Mouse (Mus musculus): Measurements from ENCODE around the gene Auh. TPM values are rescaled to one million over a fixed set of nuclear protein-coding genes. Genes with fewer than 3 reads are reported as not detected.

The Auh gene
- polyA plus RNA-seq, 1 experiment from 2014 or later: 33.6 TPM

DNA sequence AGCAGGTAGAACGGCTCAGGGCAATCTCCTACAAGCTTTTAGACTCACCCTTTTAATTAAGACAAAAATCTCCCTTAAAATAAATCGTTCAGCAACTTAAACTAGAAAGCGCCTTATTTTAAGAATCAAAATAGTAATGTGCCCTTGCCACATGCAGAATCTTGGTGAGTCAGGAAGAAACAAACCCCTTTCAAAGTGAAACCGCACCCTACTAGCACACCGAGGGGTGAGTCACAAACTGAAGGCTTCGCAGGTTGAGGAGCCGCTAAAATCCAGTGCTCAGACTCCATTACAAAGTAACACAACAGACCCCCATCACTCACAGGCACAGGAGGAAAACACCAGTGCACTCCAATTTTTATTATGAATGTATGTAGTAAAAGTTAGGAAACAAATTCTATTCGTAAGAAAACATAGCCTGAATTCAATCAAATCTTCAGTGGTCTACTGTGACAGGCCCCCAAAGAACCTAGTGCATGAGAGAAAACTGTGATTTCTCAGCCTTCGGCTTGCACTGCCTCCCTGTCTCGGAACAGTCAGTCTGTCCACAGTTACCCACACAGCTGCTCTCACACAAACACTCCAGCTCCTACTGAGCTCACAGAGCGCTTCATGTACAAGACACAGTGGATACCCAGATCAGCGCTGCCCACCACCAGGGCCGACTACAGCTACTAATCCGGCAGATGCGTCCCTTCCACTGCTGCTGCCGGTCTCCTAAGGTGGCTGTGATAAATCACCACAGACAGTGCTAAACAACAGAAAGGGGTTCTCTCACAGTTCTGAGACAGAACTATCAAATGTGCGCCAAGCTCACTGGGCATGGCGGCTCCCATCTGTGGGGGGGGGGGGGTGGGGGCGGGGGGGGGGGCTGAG is 46.2 kb downstream of the Auh start:
- 68% methylated on average over 18 of the region's 19 CpGs for WGBS
- H3K27me3 ChIP-seq (ENCODE audit: control insufficient read depth, insufficient read depth, low read length): no peaks in the 10 kb centered on the region

DNA sequence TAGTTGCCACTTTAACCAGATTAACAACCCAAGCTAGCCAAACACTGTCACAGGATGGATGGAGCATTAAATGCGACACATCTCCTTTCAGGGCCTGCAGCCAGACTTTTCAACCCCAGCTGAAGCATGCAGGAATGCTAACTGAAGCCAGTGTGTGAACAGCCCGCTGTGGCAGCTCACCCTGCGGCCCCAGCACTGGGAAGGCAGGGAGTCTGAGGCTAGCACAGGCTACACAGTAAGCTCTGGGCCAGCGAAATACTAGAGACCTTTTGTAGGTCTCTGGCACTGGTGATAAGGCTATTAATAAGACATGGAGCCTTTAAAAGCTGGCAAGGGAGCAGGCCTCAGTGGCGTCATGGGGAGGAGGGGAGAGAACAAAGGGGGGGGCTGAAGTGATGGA is 49.1 kb downstream of the Auh start:
- no peak for ATAC-seq (ENCODE audit: insufficient number of reproducible peaks, low FRiP score, low TSS enrichment, low read depth)
- Histone ChIP-seq H3K4me1 (ENCODE audit: control insufficient read depth, insufficient read depth, low read length) (peaks cover 9% of the 10 kb centered on the region; the same call in 1 of the 2 replicates), H3K27ac (replicated peaks; ENCODE audit: low read depth, low read length) (no peak overlapping the region), H3K4me2 (ENCODE audit: low read depth, severe bottlenecking) (no peak overlapping the region), H3K36me3 (ENCODE audit: control insufficient read depth, insufficient read depth, low read length) (no peaks in the 10 kb centered on the region), H3K4me3 (ENCODE audit: low read depth, low read length) (no peak overlapping the region), H3K9ac (ENCODE audit: low read length) (no peak overlapping the region), H3K9me3 (ENCODE audit: control insufficient read depth, low read length) (no peaks in the 10 kb centered on the region), H3K27me3 (ENCODE audit: control insufficient read depth, insufficient read depth, low read length) (no peaks in the 10 kb centered on the region)
- DNase-seq (ENCODE audit: low spot score): no peak
- 48% methylated on average over 5 of the region's 5 CpGs for WGBS

More for the DNA sequence above, 46.2 kb downstream of the Auh start:
- peaks cover 9% of the 10 kb centered on the region; the same call in 1 of the 2 replicates for H3K4me1 ChIP-seq (ENCODE audit: control insufficient read depth, insufficient read depth, low read length)
- H3K9ac ChIP-seq (ENCODE audit: low read length): no peak overlapping the region
- H3K4me2 ChIP-seq (ENCODE audit: low read depth, severe bottlenecking): no peak overlapping the region
- no peaks in the 10 kb centered on the region for H3K9me3 ChIP-seq (ENCODE audit: control insufficient read depth, low read length)
- ATAC-seq (ENCODE audit: insufficient number of reproducible peaks, low FRiP score, low TSS enrichment, low read depth) (no peak), DNase-seq (ENCODE audit: low spot score) (no peak)
- H3K4me3 ChIP-seq (ENCODE audit: low read depth, low read length): no peak overlapping the region
- H3K36me3 ChIP-seq (ENCODE audit: control insufficient read depth, insufficient read depth, low read length): no peaks in the 10 kb centered on the region
- H3K27ac ChIP-seq (replicated peaks; ENCODE audit: low read depth, low read length): no peak overlapping the region

DNA sequence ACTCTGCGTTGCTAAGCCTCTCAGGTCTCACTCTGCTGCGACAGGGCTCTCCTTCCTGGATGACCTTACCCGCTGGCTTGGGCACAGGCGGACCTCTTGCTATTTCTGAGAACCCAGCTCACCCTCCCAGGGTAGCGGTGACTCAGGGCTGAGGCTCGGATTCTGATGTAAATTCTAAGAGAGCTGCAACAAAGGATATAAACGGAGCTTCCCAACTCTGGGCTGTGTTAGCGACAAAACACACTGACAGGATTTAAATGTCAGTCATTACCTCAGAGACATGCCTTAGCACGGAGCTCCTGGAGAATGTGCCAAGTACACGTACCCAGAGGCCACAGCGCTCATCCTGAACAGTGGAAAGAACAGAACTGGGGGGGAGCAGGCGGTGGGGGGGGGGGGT is 49.6 kb downstream of the Auh start:
- 66% methylated on average over 12 of the region's 12 CpGs for WGBS
- Histone ChIP-seq H3K27ac (replicated peaks; ENCODE audit: low read depth, low read length) (no peak overlapping the region), H3K36me3 (ENCODE audit: control insufficient read depth, insufficient read depth, low read length) (no peaks in the 10 kb centered on the region), H3K27me3 (ENCODE audit: control insufficient read depth, insufficient read depth, low read length) (no peaks in the 10 kb centered on the region), H3K9me3 (ENCODE audit: control insufficient read depth, low read length) (no peaks in the 10 kb centered on the region), H3K4me1 (ENCODE audit: control insufficient read depth, insufficient read depth, low read length) (peaks cover 9% of the 10 kb centered on the region; the same call in 1 of the 2 replicates), H3K4me3 (ENCODE audit: low read depth, low read length) (no peak overlapping the region), H3K4me2 (ENCODE audit: low read depth, severe bottlenecking) (no peak overlapping the region), H3K9ac (ENCODE audit: low read length) (no peak overlapping the region)
- ATAC-seq (ENCODE audit: insufficient number of reproducible peaks, low FRiP score, low TSS enrichment, low read depth) (no peak), DNase-seq (ENCODE audit: low spot score) (no peak)

DNA sequence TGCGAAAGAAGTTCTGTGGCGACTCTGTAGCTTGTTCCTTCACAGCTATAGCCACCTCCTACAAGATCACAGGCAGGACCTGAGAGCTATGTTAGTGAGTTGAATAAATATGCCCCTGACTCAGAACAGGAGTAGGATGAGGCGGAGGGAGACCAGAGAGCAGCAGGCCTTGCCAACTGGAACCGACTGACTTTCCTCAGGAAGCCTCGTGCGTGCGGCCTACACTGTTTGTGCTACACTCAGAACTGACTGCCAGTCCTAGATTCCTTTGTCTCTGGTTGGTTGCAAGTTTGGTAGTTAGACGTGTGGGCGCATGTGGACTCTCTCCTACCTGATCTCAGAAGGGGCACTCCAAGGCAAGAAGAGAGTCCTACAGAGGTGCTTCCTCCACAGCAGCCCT is 50.2 kb downstream of the Auh start:
- no peak overlapping the region for H3K27ac ChIP-seq (replicated peaks; ENCODE audit: low read depth, low read length)
- 88% methylated on average over 9 of the region's 9 CpGs for WGBS

DNA sequence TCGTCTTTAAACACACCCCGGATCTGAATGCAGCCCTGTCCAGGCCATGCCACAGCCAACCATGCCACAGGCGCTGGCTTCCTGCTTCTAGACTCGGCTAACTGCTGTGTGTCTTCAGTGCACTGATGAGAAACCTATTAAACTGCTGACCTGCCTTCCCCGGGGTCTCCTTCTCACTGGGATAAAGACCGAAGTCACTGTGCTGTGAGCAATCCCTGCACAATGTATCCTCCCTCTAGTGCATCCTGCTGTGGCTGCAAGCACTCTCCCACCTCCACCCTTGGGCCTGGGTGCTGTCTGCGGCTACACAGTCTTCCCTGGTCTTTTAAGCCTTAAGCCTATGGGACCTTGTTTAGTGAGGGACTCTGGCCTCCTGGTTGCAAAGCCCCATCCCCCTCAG is 50.7 kb downstream of the Auh start:
- H3K27ac ChIP-seq (replicated peaks; ENCODE audit: low read depth, low read length): no peak overlapping the region
- no peaks in the 10 kb centered on the region for H3K9me3 ChIP-seq (ENCODE audit: control insufficient read depth, low read length)
- no peaks in the 10 kb centered on the region for H3K36me3 ChIP-seq (ENCODE audit: control insufficient read depth, insufficient read depth, low read length)
- H3K4me2 ChIP-seq (ENCODE audit: low read depth, severe bottlenecking): no peak overlapping the region
- no peak for DNase-seq (ENCODE audit: low spot score)
- no peak overlapping the region for H3K4me3 ChIP-seq (ENCODE audit: low read depth, low read length)
- H3K27me3 ChIP-seq (ENCODE audit: control insufficient read depth, insufficient read depth, low read length): no peaks in the 10 kb centered on the region
- no peak for ATAC-seq (ENCODE audit: insufficient number of reproducible peaks, low FRiP score, low TSS enrichment, low read depth)
- H3K9ac ChIP-seq (ENCODE audit: low read length): no peak overlapping the region
- peaks cover 9% of the 10 kb centered on the region; the same call in 1 of the 2 replicates for H3K4me1 ChIP-seq (ENCODE audit: control insufficient read depth, insufficient read depth, low read length)
- WGBS: 68% methylated on average over 7 of the region's 7 CpGs

More for the DNA sequence above, 50.2 kb downstream of the Auh start:
- no peak overlapping the region for H3K4me3 ChIP-seq (ENCODE audit: low read depth, low read length)
- H3K4me1 ChIP-seq (ENCODE audit: control insufficient read depth, insufficient read depth, low read length): peaks cover 9% of the 10 kb centered on the region; the same call in 1 of the 2 replicates
- no peak overlapping the region for H3K9ac ChIP-seq (ENCODE audit: low read length)
- DNase-seq (ENCODE audit: low spot score): no peak
- H3K4me2 ChIP-seq (ENCODE audit: low read depth, severe bottlenecking): no peak overlapping the region
- no peaks in the 10 kb centered on the region for H3K27me3 ChIP-seq (ENCODE audit: control insufficient read depth, insufficient read depth, low read length)
- H3K9me3 ChIP-seq (ENCODE audit: control insufficient read depth, low read length): no peaks in the 10 kb centered on the region
- no peak for ATAC-seq (ENCODE audit: insufficient number of reproducible peaks, low FRiP score, low TSS enrichment, low read depth)
- no peaks in the 10 kb centered on the region for H3K36me3 ChIP-seq (ENCODE audit: control insufficient read depth, insufficient read depth, low read length)

DNA sequence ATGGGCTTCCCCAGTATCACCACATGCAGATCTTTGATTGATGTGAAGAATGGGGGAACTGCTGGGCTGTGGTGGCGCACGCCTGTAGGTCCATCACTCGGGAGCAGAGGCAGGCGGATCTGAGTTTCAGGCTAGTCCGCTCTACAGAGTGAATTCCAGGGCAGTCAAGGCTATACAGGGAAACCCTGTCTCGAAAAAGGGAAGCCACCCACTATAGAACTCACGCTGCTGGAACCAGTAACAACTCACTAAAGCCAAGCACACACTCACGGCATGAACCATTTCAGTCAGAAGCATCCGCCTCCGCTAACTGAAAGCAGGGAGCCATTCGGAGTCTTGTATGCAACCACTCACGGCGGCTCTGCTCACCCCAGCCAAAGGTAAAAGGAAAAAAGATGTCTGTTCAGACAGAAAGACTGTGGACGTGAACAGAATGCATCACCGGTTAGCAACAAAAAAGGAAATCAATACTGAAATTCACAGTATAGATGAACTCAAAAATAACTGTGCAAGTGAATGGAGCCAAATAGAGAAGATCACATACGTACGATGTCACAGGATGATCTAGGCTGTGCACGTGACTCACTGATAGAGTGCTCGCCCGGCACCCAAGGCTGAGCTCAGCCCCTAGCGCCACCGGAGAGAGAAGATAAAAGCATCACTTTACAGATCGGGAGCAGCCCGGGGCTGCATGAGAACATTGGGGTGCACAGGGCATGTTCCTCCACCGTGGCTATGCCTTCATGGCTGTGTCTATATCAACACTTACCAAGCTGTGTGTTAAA is 53.7 kb downstream of the Auh start:
- no peaks in the 10 kb centered on the region for H3K9me3 ChIP-seq (ENCODE audit: control insufficient read depth, low read length)
- WGBS: 81% methylated on average over 25 of the region's 25 CpGs

DNA sequence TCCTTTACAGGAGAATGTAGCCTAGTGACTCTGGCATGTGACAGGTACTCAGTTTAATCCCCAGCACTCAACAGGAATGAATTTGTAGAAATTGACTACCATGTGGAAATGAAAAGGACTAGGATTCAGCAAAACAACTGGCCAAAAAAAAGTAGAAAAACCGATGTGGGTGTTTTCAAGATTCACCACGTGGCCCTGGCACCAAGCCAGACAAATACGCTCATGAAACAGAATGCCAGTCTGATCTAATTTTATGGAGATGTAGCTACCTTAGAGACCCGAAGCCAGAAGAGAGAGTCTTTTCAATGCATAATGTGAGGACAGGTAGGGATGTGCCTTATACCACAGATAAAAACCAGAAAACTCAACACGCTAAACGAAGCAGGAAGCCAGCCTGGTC is 54.4 kb downstream of the Auh start:
- H3K27ac ChIP-seq (replicated peaks; ENCODE audit: low read depth, low read length): no peak overlapping the region

More for the DNA sequence above, 53.7 kb downstream of the Auh start:
- H3K4me2 ChIP-seq (ENCODE audit: low read depth, severe bottlenecking): no peak overlapping the region
- H3K27ac ChIP-seq (replicated peaks; ENCODE audit: low read depth, low read length): no peak overlapping the region
- ATAC-seq (ENCODE audit: insufficient number of reproducible peaks, low FRiP score, low TSS enrichment, low read depth): no peak
- no peak overlapping the region for H3K4me3 ChIP-seq (ENCODE audit: low read depth, low read length)
- H3K36me3 ChIP-seq (ENCODE audit: control insufficient read depth, insufficient read depth, low read length): no peaks in the 10 kb centered on the region
- peaks cover 9% of the 10 kb centered on the region; the same call in 1 of the 2 replicates for H3K4me1 ChIP-seq (ENCODE audit: control insufficient read depth, insufficient read depth, low read length)
- DNase-seq (ENCODE audit: low spot score): no peak
- no peaks in the 10 kb centered on the region for H3K27me3 ChIP-seq (ENCODE audit: control insufficient read depth, insufficient read depth, low read length)
- no peak overlapping the region for H3K9ac ChIP-seq (ENCODE audit: low read length)

DNA sequence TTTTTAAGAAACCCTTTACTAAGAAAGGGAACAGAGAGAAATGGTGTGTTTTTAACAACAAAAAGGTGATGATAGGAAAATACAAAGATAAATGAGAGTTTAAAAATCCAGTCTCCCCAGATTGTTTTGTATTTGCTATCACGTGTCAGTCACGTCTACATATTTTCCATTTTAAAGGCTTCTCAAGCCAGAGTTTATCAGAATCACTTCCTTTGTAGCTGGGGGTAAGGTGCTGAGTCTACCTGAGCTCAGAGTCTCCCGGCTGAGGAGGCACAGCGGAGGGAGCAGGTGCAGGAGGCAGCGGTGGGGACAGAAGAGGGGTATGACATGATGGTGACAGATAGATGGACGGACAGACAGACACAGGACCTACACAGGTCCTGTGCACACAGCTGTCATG is 55.1 kb downstream of the Auh start:
- Histone ChIP-seq H3K27ac (replicated peaks; ENCODE audit: low read depth, low read length) (no peak overlapping the region), H3K4me2 (ENCODE audit: low read depth, severe bottlenecking) (no peak overlapping the region), H3K4me3 (ENCODE audit: low read depth, low read length) (no peak overlapping the region), H3K36me3 (ENCODE audit: control insufficient read depth, insufficient read depth, low read length) (no peaks in the 10 kb centered on the region), H3K27me3 (ENCODE audit: control insufficient read depth, insufficient read depth, low read length) (no peaks in the 10 kb centered on the region), H3K4me1 (ENCODE audit: control insufficient read depth, insufficient read depth, low read length) (peaks cover 7% of the 10 kb centered on the region), H3K9ac (ENCODE audit: low read length) (no peak overlapping the region), H3K9me3 (ENCODE audit: control insufficient read depth, low read length) (no peaks in the 10 kb centered on the region)
- ATAC-seq (ENCODE audit: insufficient number of reproducible peaks, low FRiP score, low TSS enrichment, low read depth) (no peak), DNase-seq (ENCODE audit: low spot score) (no peak)
- WGBS: 83% methylated on average over 6 of the region's 6 CpGs

More for the DNA sequence above, 54.4 kb downstream of the Auh start:
- no peak overlapping the region for H3K9ac ChIP-seq (ENCODE audit: low read length)
- H3K4me2 ChIP-seq (ENCODE audit: low read depth, severe bottlenecking): no peak overlapping the region
- no peaks in the 10 kb centered on the region for H3K36me3 ChIP-seq (ENCODE audit: control insufficient read depth, insufficient read depth, low read length)
- no peaks in the 10 kb centered on the region for H3K9me3 ChIP-seq (ENCODE audit: control insufficient read depth, low read length)
- H3K4me1 ChIP-seq (ENCODE audit: control insufficient read depth, insufficient read depth, low read length): peaks cover 7% of the 10 kb centered on the region; the same call in 1 of the 2 replicates
- 86% methylated on average over 6 of the region's 6 CpGs for WGBS
- DNase-seq (ENCODE audit: low spot score) (no peak), ATAC-seq (ENCODE audit: insufficient number of reproducible peaks, low FRiP score, low TSS enrichment, low read depth) (no peak)
- H3K27me3 ChIP-seq (ENCODE audit: control insufficient read depth, insufficient read depth, low read length): no peaks in the 10 kb centered on the region
- H3K4me3 ChIP-seq (ENCODE audit: low read depth, low read length): no peak overlapping the region
